Mouse (Mus musculus) ovary, postnatal 10 days (tissue): ENCODE data around the gene Ppp1r12b.

Experiments used
- DNase-seq: peaks from one replicate; pipeline ENCODE4 v3.0.0; 2022; ENCODE audit warnings: low spot score

Gene Ppp1r12b

GRCm38 (mm10) chr1:134940863-134941262, 14.9 kb downstream of the Ppp1r12b start:
- no peak for DNase-seq

DNA sequence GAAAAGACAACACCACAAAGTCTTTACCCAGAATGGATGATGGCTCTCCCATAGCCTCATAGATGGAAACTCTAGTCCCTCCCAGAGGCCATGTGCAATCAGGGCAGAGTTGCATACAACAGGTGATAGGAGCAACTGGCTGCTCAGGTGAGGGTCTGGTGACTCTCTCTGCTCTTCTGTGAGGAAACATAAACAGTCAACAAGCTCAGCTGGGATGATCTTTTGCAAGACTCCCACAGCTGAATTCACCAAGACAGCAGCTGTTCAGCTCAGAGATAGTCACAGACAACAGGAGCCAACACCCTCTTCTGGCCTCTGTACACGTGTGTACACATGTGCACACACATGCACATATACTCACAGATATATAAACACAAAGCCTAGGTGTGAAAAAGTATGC, 17.5 kb downstream of the Ppp1r12b start:
- no peak for DNase-seq

GRCm38 (mm10) chr1:134936335-134936734, 19.4 kb downstream of the Ppp1r12b start:
- DNase-seq = no peak

GRCm38 (mm10) chr1:134932431-134932830, 23.3 kb downstream of the Ppp1r12b start:
- DNase-seq = no peak

DNA sequence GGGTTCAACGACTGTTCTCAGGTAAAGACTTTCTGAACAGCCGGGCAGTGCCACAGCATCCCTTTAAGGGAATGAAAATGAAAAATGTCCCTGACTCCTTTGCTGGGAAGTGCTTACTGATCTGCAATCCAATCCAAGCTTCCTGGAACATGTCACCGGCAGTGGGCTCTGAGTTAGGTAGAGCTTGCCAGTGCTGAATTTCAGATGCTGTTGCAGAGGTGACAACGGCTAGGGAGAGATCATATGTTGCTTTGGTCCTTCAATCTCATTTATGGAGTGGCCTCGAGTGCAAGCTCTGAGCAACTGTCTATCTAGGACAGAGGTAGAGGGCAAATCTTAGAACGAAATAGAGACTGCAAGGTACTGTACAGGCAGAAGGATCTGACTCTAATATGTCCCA, 36.7 kb downstream of the Ppp1r12b start:
- no peak for DNase-seq

GRCm38 (mm10) chr1:134915421-134915820, 40.3 kb downstream of the Ppp1r12b start:
- DNase-seq = no peak

DNA sequence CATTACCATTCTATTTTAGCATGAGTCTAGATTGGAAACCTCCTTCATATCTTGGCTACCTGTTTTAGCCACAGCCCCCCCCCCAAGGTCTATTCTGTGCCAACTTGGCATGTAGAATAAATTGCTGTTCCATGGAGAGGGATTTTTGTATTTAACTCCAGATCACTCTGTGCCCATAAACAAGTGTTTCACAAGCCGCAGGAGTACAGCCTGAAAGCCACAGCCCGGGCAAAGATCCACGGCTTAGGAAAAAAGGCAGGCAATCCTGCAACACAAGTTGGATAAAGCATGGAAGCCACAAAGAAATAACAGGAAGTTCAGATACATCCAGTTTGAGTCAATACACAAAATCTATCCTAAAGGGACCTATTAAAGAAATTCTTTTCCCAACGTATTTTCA, 42.2 kb downstream of the Ppp1r12b start:
- DNase-seq = no peak

GRCm38 (mm10) chr1:134911892-134912291, 43.9 kb downstream of the Ppp1r12b start:
- no peak for DNase-seq

DNA sequence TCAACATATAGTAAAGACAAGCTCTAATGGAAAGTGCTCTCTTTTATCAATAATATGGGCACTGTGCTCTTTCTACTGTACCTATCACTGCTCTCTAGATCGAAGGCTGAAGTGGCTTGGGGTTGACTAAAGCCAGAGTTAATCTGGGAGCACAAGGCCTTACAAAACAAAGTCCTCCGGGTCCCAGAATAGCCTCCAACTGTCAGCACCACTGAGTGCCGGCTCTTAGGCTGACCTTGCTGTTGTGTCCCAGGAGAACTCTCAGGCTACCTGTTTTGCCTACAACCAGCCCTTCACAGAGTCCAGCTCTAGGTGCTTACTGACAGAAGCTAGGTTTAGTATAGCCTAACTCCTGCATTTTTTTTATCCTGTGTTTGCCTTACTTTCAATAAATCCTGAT, 45.7 kb downstream of the Ppp1r12b start:
- DNase-seq = no peak

DNA sequence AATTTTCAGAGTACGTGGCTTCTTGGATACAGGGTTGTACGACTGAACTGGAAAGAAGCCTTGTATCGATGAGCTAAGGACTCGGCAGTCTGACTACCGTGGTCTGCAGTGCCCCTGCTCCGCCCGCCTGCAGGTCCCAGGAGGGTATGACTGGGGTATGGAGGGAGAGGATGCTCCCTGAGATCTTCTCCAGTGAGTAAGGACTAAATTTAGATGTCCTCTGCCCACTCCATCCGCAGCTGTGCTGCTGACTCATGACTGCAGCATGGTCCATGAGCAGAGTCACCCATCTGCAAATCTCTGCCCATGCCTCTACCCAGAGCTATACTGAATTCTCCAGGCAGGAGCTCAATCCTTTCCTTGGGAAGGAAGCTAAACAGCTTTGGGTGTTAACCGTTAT, 46.3 kb downstream of the Ppp1r12b start:
- DNase-seq = no peak

DNA sequence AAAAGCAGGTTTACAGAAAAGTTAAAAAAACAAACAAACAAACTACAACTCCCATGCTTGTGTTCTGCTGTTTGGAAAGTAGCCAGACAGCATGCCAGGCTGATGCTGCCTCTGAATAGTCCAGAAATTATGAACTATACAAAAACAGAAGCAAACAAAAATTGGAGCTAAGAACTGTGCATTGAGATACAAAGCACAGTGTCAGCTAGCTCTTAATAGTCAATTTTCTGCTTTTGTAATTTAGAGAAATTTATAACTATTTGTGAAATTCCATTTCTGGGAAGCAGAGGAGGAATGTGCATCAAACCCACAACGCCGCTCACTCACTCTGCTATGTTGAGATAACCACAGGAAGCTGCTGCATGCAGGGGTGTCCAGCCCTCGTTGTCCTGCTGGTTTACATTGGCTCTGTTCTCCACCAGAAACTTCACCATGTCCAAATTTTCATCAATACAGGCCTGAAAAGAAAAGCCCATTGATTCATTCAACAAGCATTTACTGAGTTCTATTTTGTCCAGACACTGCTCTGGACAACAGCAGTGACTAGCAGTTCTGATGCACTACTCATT, 53.6 kb downstream of the Ppp1r12b start:
- DNase-seq = no peak

DNA sequence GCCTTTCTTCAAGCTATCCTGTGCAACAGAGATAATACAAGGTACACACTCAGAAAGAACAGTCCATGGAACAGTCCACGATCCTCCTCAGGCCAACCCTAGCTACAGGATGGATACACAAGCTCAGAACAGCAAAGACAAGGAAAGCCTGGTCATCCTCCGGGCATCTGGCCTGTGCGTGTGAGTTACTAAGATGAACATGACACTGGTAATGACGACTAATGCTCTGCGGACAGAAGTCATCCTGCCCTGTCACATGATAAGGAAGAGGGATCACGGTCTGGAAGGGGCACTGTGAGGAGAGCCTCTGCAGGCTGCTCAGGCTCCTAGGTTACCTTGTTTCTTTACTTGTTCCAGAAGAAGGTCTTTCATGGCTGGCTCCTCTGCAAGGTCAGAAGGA, 59.7 kb downstream of the Ppp1r12b start:
- no peak for DNase-seq

GRCm38 (mm10) chr1:134894803-134895202, 60.9 kb downstream of the Ppp1r12b start:
- DNase-seq = no peak

GRCm38 (mm10) chr1:134891916-134892315, 63.8 kb downstream of the Ppp1r12b start:
- no peak for DNase-seq

DNA sequence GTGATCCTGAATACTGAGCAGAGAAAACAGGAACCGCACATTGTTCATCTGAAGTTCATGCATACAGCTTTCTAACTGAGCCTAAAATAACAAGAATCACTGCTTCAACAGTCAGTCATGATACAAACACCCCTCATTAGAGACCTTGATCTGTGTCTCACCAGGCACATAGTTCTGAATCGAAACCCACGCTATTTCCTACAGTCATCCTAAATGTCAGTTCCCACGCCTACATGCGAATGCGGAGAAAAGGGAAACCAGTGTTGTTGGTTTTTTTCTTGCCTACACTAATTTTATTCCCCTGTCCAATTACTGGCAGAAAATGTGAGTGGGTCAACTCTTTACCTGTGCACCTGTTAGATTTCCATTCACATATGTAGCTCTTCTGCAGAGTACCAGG, 66.1 kb downstream of the Ppp1r12b start:
- no peak for DNase-seq

DNA sequence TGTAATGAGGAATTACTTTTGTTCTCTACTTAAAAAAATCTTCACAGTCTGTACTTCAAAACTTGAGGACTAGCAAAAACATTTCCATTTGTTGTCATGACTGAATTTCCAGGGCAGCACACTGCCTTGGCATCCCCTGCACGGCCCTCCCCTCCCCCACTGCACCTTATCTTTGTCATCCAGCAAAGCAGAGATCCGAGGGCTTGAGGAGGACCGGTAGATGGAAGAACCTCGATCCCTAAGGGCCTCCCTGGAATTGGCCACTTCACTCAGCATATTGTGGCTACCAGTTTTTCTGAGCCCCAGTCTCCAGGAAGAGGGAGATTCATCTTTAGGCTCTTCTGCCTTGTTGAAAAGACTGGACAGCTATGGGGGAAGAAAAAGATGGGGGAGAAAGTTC, 79.9 kb downstream of the Ppp1r12b start:
- DNase-seq = no peak

GRCm38 (mm10) chr1:134872678-134873077, 83.1 kb downstream of the Ppp1r12b start:
- DNase-seq = no peak

DNA sequence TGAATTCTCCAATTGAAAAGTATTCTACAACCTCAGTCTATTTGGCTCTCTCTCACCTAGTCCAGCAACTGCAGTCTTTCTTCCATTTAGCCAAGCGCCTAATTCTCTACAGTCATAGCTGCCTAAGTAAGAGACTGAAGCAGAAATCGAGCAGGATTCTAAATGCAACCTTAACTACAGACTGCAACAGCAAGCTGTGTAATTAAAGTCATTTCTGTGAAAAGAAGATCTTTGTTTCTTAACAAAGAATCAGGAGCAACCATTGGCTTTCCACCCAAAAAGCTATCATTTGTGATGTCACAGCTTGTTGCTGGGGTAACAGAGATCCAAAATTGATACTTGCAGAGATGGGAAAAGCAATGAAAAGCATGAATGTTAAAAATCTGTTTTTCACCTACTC, 89.3 kb downstream of the Ppp1r12b start:
- DNase-seq = no peak

- DNase-seq = no peak
Observed at GRCm38 (mm10) chr1:134865552-134865951, 90.2 kb downstream of the Ppp1r12b start.

DNA sequence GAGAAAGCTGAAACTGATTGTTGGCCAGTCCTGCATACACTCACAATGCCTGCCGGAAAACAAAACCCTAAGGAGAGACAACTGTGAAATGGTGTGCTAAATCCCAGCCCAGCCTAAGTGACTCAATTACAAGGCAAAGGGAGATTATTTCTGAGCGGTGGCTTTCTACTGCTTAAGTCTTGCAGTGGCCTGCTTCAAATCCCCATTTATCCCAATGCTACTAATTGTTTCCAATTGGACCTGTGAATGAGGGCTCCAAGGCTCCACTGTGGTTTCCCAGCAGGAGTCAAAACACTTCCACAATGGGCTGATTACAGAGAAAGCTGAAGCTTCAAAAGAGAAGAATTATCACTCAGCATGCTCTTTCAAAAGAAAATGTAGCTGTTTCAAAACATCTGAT, 95.2 kb downstream of the Ppp1r12b start:
- no peak for DNase-seq

DNA sequence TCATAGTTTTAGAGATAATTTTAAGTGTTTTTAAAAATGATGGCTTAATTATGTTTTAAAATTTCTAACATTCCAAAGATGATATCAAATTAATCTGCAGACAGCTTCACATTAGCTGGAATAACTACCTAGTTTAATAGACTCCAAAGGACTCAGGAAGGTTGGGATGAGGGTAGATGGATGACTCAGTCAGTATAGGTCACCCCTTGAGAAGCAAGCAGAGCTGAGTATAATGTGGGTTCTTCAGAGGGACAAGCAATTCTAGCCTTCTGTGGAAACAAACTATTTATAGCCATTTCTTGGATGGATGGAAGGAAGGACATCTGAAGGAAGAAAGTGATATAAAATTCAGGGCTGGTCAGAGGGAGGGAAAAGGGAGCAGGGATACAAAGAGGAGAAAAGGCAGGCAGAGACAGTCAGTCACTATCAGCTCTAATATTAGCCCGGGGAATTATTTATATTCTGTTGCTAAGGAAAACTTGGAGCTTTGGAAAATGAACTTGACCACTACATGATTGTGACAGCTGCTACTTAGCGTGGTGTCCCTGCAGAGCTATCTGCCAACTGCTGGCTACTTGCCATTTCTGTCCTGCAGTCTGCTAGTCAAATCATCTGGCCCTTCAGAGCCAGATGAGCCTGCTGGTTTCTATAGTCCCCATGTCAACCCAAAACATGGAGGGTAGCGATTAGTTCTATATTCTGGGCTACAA, 97.2 kb downstream of the Ppp1r12b start:
- no peak for DNase-seq

GRCm38 (mm10) chr1:134854325-134854982, 101.3 kb downstream of the Ppp1r12b start:
- peak; percentile 44 for DNase-seq

GRCm38 (mm10) chr1:134852797-134853196, 102.9 kb downstream of the Ppp1r12b start:
- DNase-seq = no peak

- no peak for DNase-seq
Observed at GRCm38 (mm10) chr1:134851211-134851610, 104.5 kb downstream of the Ppp1r12b start.
